8 mouse cellular contexts compared by ENCODE assay signal in genomic region chr16:94227328-94228018, GRCm38 (mm10).
DNase-seq lines count a peak whose midpoint lies in the region; ATAC-seq lines count a peak whose summit lies in the region.
"Had no signal": no experiment of that assay in that cellular context is flagged by ENCODE, and none has a peak within 500 bp of the region (broad histone marks: within the 10 kb centered on the region; RNA-seq: fewer than 3 reads in every experiment).

No protein-coding gene starts in this region.

- H3K9me3 ChIP-seq in limb, embryonic 13.5 days = no peaks in the 10 kb centered on the region; the same call in 1 of the 2 replicates
- no peaks in the 10 kb centered on the region for H3K9me3 ChIP-seq in stomach, embryonic 16.5 days (replicated peaks; ENCODE audit: control insufficient read depth, low read length)
- no peaks in the 10 kb centered on the region for H3K9me3 ChIP-seq in intestine, embryonic 15.5 days
- H3K9me3 ChIP-seq: stomach, embryonic 15.5 days had no signal

- WGBS in limb, embryonic 13.5 days = 12% methylated on average over 18 of the region's 18 CpGs
- WGBS in stomach, embryonic 16.5 days = 45% methylated on average over 18 of the region's 18 CpGs
- 59% methylated on average over 18 of the region's 18 CpGs for WGBS in intestine, embryonic 15.5 days

- 0 out of 2 replicates have a peak, but pooled peaks cover 2% of the 10 kb centered on the region for H3K36me3 ChIP-seq in limb, embryonic 13.5 days
- peaks cover 5% of the 10 kb centered on the region; the same call in 1 of the 2 replicates for H3K36me3 ChIP-seq in stomach, embryonic 16.5 days (ENCODE audit: control insufficient read depth, insufficient read depth, low read length)
- H3K36me3 ChIP-seq in intestine, embryonic 15.5 days = no peaks in the 10 kb centered on the region
- H3K36me3 ChIP-seq: stomach, embryonic 15.5 days had no signal

- DNase-seq in brain, adult 2 months (ENCODE audit: low read depth, low spot score) = peak; percentile 72
- DNase-seq in cerebellum, postnatal 10 days = peak; percentile 90 to 93
- peak; percentile 44 to 52 for DNase-seq in frontal cortex, postnatal 10 days (ENCODE audit: low spot score in 2 of 2)
- DNase-seq in hindlimb bud, embryonic 11.5 days (ENCODE audit: extremely low spot score, low read depth, low spot score) = peak; percentile 80

- no peak overlapping the region for H3K27ac ChIP-seq in limb, embryonic 13.5 days
- no peak overlapping the region for H3K27ac ChIP-seq in stomach, embryonic 16.5 days (ENCODE audit: low read length)
- H3K27ac ChIP-seq in intestine, embryonic 15.5 days = no peak overlapping the region
- H3K27ac ChIP-seq: stomach, embryonic 15.5 days had no signal

- H3K4me3 ChIP-seq in limb, embryonic 13.5 days = no peak overlapping the region
- no peak overlapping the region for H3K4me3 ChIP-seq in stomach, embryonic 16.5 days (replicated peaks; ENCODE audit: low read length)
- no peak overlapping the region for H3K4me3 ChIP-seq in intestine, embryonic 15.5 days (replicated peaks)
- H3K4me3 ChIP-seq: stomach, embryonic 15.5 days had no signal

- peaks cover 38% of the 10 kb centered on the region for H3K4me1 ChIP-seq in limb, embryonic 13.5 days
- 0 out of 2 replicates have a peak, but pooled peaks cover 4% of the 10 kb centered on the region for H3K4me1 ChIP-seq in stomach, embryonic 16.5 days (ENCODE audit: control insufficient read depth, insufficient read depth, low read length)
- no peaks in the 10 kb centered on the region for H3K4me1 ChIP-seq in intestine, embryonic 15.5 days (replicated peaks)

- peak overlapping the region; percentile 41 for H3K4me2 ChIP-seq in limb, embryonic 13.5 days (replicated peaks)
- H3K4me2 ChIP-seq in stomach, embryonic 16.5 days (ENCODE audit: low read depth, low read length) = no peak overlapping the region
- no peak overlapping the region for H3K4me2 ChIP-seq in intestine, embryonic 15.5 days (replicated peaks)
- H3K4me2 ChIP-seq: stomach, embryonic 15.5 days had no signal

- ATAC-seq in limb, embryonic 13.5 days (ENCODE audit: low FRiP score, low read depth) = peak; percentile 82
- ATAC-seq in stomach, embryonic 16.5 days (ENCODE audit: insufficient read depth, low FRiP score) = 0 out of 2 replicates have a peak, but pooled peaks have one; percentile 35
- ATAC-seq in intestine, embryonic 15.5 days = no peak

- no peak overlapping the region for H3K9ac ChIP-seq in limb, embryonic 13.5 days
- H3K9ac ChIP-seq in stomach, embryonic 16.5 days (ENCODE audit: low read length) = no peak overlapping the region
- H3K9ac ChIP-seq in intestine, embryonic 15.5 days = no peak overlapping the region
- H3K9ac ChIP-seq: stomach, embryonic 15.5 days had no signal

- H3K27me3 ChIP-seq in limb, embryonic 13.5 days = peaks cover 74% of the 10 kb centered on the region
- no peaks in the 10 kb centered on the region for H3K27me3 ChIP-seq in stomach, embryonic 16.5 days (ENCODE audit: control insufficient read depth, insufficient read depth, low read length)
- H3K27me3 ChIP-seq in intestine, embryonic 15.5 days (replicated peaks) = no peaks in the 10 kb centered on the region
- H3K27me3 ChIP-seq: stomach, embryonic 15.5 days had no signal
